Mouse (Mus musculus) embryo, embryonic 11 days (tissue): Measurements from ENCODE around the gene Zfp609.
"Not testable (repeated sequence)": the region's sequence is repeated elsewhere in the genome, so short reads cannot be mapped to it uniquely, and the experiment has no call there.

Experiments
- DNase-seq: peaks from one replicate; pipeline ENCODE4 v3.0.0-alpha.2; 2015

Gene Zfp609

GRCm38 (mm10) chr9:65667701-65668100 lies 159.7 kb downstream of the Zfp609 start, which contains the start of gene Oaz2:
Oaz2 (plus strand) TSS chr9:65668001.
- DNase-seq: no peak

- peak; percentile 73 for DNase-seq
These were observed 161.3 kb downstream of the Zfp609 start for GRCm38 (mm10) chr9:65666042-65666441.

- peak; percentile 78 for DNase-seq
These were observed 163.2 kb downstream of the Zfp609 start for GRCm38 (mm10) chr9:65664163-65664562.

GRCm38 (mm10) chr9:65661493-65661892 lies 165.9 kb downstream of the Zfp609 start:
- DNase-seq: no peak

GRCm38 (mm10) chr9:65661029-65661428 lies 166.3 kb downstream of the Zfp609 start:
- peak; percentile 22 for DNase-seq

GRCm38 (mm10) chr9:65657218-65657617 lies 170.1 kb downstream of the Zfp609 start:
- no peak for DNase-seq

GRCm38 (mm10) chr9:65655540-65655939 lies 171.8 kb downstream of the Zfp609 start:
- no peak for DNase-seq

GRCm38 (mm10) chr9:65654700-65655237 lies 172.6 kb downstream of the Zfp609 start:
- DNase-seq: no peak

- DNase-seq: no peak
These were observed 173.6 kb downstream of the Zfp609 start for GRCm38 (mm10) chr9:65653741-65654140.

GRCm38 (mm10) chr9:65651957-65652356 lies 175.4 kb downstream of the Zfp609 start:
- not testable (repeated sequence) for DNase-seq

GRCm38 (mm10) chr9:65649997-65650396 lies 177.4 kb downstream of the Zfp609 start:
- no peak for DNase-seq

- DNase-seq: no peak
These were observed 178.6 kb downstream of the Zfp609 start for GRCm38 (mm10) chr9:65648730-65649129.

GRCm38 (mm10) chr9:65646782-65647181 lies 180.6 kb downstream of the Zfp609 start:
- no peak for DNase-seq

- no peak for DNase-seq
These were observed 181.4 kb downstream of the Zfp609 start for GRCm38 (mm10) chr9:65645984-65646383.

GRCm38 (mm10) chr9:65644960-65645359 lies 182.4 kb downstream of the Zfp609 start:
- DNase-seq: no peak

GRCm38 (mm10) chr9:65642546-65642945 lies 184.8 kb downstream of the Zfp609 start:
- DNase-seq: no peak
